Mouse (Mus musculus) embryo, embryonic 9.5 days (tissue): ENCODE results near the gene Krt12.

Experiments
- DNase-seq: peaks from one replicate; pipeline ENCODE4 v3.0.0-alpha.2; 2017; ENCODE audit errors: extremely low spot score

Krt12 gene

DNA sequence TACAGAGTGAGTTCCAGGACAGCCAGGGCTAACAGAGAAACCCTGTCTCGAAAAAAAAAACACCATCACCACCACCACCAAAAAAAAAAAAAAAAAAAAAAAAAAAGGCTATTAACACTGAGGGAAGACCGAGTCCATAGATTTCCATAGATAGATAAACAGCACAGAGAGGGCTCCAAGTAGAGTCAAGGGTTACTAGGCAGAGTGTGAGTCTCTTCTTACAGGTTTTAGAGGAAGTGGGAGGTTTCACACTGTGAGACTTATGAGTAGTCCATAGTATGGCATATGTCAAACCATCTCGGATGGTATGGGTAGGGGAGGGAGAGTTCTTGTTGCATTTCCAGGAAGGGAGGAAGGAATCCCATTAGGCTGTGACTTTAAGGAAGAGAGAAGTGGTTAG, 24.0 kb downstream of the Krt12 start:
- no peak for DNase-seq

DNA sequence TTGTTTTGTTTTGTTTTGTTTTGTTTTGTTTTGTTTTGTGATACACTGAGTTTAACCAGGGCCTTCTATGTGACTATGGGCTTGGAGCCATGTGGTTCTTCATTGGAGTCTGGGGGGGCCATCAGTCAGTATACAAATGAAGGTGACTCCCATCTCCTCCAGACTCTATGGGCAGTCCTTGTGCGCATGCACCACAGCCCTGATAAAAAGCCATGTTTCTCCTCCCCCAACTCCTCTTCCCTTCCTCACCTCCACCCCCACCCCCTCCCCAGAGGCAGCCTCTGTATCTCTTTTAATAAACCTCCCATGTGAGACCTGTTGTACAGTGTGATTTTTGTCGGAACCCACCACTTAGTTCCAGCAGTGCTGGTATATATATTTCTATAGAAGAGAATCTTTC, 25.4 kb downstream of the Krt12 start:
- no peak for DNase-seq

DNA sequence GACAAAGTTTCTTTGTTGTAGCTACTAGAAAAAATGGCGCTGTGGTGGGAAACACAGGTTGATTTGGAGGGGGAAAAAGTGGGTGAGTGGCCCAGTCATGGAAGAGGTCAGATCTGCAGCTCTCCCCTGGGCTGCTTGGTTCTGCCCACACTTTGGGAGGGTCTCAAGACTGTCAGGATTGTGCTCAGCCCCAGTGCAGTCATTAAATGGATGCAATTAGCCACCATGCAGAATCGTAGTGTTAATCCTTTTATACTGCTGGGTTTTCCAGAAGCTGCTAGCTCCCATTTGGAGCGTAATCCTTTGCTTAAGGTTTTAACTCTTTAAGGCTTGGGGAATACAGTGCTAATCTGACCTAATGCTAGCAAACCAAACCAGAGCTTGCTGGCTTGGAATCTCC, 26.0 kb downstream of the Krt12 start:
- DNase-seq = no peak

GRCm38 (mm10) chr11:99392492-99392891, 29.6 kb downstream of the Krt12 start:
- DNase-seq = no peak

GRCm38 (mm10) chr11:99391375-99391774, 30.7 kb downstream of the Krt12 start:
- DNase-seq = no peak

- DNase-seq = no peak
Measured at GRCm38 (mm10) chr11:99390866-99391265, 31.2 kb downstream of the Krt12 start.

- no peak for DNase-seq
Measured at GRCm38 (mm10) chr11:99389264-99389663, 32.8 kb downstream of the Krt12 start, which contains the start of gene Krt10. Gene Krt10 (minus strand): TSS chr11:99389364.

GRCm38 (mm10) chr11:99388661-99389060, 33.4 kb downstream of the Krt12 start:
- DNase-seq = no peak

DNA sequence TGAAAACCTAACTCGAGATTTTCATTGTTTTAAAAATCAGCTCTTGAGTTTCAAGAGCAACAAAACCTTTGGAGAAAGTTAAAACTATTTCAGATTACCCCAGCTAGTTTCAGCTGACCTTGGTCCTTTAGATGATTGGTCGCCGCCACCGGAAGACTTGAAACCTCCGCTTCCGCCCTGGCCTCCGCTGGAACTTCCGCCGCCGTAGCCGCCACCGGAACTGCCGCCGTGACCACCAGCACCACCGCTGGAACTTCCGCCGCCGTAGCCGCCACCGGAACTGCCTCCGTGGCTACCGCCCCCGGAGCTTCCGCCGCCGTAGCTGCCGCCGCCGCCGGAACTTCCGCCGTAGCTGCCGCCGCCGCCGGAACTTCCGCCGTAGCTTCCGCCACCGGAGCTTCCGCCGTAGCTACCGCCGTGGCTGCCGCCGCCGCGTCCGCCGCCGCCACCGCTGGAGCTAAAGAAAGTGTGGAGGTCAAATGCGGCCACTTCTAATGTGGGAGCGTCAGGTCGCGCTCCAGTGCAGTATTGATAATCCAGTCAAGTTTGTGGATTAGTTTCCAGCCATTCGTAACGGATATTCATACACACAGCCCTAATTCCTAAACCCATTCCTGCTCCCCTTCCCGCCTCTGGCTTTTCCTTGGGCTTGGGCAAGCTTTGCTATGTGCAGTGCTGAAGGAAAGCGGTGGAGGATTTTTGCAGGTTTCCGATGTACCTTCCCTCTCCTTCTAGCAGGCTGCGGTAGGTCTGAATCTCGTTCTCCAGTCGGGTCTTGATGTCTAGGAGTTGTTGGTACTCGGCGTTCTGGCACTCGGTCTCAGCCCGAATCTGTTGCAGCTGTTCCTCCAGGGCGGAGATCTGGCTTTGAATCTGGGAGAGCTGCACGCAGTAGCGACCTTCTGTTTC, 36.0 kb downstream of the Krt12 start:
- peak; percentile 88 for DNase-seq

GRCm38 (mm10) chr11:99379568-99379967, 42.5 kb downstream of the Krt12 start:
- peak; percentile 66 for DNase-seq

DNA sequence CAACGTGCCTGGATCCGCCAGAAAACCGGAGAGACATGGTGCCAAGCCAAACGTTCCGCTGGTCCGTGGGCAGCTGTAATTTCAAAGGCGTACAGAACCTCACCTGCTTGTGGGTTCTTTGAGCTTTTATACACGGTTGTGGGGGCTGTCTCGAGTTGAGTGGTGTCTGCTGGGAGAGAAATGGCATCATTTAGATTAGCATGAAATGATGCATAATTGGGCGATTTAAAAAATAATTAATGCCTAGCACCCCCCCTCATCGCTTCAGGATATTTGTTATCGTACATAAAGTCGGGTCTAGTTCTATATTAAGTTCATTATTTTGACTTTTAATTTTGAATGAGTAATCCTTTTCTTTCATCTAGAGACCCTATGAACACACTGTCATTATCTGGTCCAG, 47.3 kb downstream of the Krt12 start, which contains the start of gene Krt28:
Gene Krt28 (minus strand): TSS at position 101 of the 400 bp plus-strand sequence.
- DNase-seq = no peak

GRCm38 (mm10) chr11:99369853-99370451, 52.1 kb downstream of the Krt12 start:
- no peak for DNase-seq

DNA sequence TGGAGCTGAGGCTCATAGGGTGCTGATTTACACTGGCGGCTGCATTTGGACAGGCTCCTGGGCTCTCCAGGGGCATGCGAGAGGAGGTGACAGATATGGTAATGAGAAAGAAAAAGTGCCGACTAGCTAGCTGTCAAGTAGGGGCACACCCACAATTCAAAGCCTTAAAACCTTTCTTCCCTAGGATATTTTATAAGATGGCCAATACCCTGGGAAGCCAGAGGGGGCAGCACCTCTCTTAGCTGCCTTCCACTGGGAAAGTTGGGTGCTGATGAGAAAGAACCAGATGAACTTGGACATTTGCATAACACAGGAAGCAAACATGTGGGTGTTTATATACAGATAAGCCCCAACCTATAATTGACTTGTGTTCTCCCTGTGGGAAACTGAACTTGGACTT, 52.8 kb downstream of the Krt12 start:
- peak; percentile 17 for DNase-seq

GRCm38 (mm10) chr11:99366791-99367190, 55.3 kb downstream of the Krt12 start:
- DNase-seq = no peak
